Mouse (Mus musculus): ENCODE measurements at regions not wholly inside any gene's neighbourhood (a gene's known extent, or its start where the extent isn't known, plus 50 kb on each side); places are given as distances from the start of the nearest gene placed in this dataset.

- no peak for DNase-seq (ENCODE audit: low spot score)
Observed at GRCm38 (mm10) chr4:83915871-83916270, 390.5 kb downstream of the Ccdc171 start.

GRCm38 (mm10) chr4:83917009-83917408 is 391.7 kb downstream of the Ccdc171 start:
- DNase-seq (ENCODE audit: low spot score), result no peak

DNA sequence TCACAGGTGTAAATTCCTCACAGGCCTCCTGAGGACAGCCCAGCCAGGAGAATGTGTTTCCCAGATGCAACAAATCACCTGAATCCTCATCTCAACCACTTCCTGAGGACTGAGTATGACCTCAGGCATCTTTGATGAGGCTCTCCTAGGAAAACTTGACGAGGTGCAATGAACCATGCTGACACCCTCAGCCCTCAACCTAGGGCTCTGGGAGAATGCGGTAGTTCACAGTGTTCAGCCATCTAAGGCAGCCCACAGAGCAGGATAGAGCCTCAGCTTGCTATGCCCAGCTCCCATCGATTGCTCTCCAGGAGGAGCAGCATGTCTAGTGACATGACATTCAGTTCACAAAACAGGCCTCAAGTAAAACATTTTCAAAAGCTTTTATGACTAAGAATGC is 392.7 kb downstream of the Ccdc171 start:
- no peak for DNase-seq (ENCODE audit: low spot score)

DNA sequence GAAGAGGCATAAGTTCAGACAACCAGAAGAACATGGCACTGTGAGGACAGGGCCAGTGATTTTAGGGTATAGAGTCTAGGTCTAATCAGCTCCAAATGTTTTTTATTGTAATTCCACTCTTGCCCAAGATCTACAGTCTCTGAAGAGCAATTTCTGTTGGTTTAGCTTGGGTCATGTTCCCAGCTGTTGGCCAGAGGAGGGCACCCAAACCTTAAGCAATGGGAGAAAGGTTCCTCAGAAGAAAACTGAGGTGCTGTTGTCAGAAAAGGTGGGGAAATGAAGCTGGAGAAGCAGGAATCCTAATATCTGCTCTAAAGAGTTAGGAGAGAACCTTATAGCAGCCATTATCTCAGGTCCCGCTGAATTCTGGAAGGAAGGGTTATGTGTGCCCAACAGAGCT is 393.7 kb downstream of the Ccdc171 start:
- DNase-seq (ENCODE audit: low spot score), result no peak

DNA sequence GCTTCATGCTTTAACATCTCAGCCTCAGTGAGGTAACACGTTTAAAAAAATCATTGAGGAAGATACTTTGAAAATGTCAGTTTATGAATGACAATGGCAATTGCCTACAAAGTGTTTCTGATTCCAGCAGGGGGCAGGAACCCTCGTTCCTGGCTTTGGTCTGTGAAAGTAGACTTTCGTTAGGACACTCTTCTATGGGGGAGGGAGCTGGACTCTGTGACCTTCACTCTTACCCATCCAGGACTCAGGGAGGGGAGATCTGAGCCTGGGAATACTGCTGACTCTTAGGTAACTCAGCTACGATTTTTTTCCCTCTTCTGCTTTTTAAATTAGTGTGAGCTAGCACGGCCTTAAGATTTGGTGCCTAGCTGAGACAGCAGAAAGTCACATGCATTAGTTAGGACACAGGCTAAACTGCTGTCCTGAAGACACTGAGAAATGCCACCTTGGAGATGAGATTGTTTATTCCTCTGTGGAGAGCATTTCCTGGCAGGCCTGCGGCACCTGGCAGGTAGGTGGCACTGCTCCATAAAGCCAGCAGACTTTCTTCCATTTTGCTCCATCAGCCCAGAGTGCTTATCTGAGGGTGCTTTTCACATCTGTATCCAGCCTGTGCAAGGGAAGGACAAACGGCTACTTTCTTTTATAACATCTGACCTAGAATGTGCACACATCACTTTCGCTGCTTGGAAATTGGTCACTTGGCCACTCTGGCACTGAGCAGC is 399.9 kb downstream of the Ccdc171 start:
- DNase-seq (ENCODE audit: low spot score), result peak; percentile 31

- DNase-seq (ENCODE audit: low spot score), result peak; percentile 62
Observed at GRCm38 (mm10) chr4:83926195-83926731, 400.9 kb downstream of the Ccdc171 start.

DNA sequence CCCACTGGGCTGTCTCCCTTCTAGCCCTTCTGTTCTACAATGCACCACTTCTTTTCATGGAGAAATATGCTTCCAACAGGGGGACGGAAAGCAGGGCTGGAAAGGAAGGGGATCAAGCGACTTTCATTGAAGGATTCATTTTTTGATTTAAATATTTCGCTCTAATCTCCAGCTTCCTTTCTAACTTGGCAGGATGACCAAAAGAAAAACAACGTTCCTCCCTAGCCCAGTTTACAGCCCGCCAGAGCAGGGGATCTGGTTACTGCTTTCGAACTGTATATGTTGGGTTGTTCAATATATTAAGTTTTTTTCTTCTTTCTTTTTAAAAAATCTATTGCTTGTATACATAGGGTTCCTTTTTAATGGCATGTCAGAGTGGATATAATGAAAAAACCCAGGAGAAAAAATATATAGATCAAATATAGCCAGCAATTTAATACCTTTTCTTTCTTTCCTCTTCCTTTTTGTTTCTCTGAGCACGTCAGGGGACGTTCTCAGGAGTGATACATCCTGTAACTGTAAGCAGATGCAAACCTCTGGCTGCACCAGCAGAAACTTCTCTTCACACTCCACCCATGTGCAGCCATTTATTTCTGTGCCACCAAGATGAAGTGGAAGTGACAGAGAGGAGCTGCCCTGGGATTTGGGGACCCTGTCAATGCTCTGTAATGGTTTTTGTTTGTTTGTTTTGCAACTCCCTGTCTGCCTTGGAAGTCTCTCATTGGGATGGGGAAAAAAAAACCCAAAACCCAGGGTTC is 406.7 kb downstream of the Ccdc171 start:
- DNase-seq (ENCODE audit: low spot score), result no peak

DNA sequence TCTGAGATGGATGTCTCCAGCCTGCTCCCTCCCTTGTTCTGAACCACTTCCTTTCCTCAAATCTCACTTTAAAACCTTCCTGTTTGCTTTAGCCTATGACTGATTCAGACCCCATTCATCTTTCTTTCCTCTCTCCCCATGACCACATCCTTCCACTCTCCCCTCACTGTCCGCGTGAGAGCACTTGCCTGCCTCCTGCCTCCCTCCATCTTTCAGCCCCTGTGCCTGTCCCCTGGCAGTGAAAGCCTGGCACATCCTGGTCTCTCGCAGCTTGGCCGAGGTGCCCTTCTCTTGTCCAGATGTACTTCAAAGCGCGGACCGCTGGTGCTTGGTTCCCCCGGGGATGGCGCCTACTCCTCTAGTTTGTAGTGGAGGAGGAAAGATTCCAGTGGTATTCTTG is 416.3 kb downstream of the Ccdc171 start:
- DNase-seq (ENCODE audit: low spot score), result no peak

- no peak for DNase-seq (ENCODE audit: low spot score)
Observed at GRCm38 (mm10) chr4:83949612-83950011, 424.3 kb downstream of the Ccdc171 start.

DNA sequence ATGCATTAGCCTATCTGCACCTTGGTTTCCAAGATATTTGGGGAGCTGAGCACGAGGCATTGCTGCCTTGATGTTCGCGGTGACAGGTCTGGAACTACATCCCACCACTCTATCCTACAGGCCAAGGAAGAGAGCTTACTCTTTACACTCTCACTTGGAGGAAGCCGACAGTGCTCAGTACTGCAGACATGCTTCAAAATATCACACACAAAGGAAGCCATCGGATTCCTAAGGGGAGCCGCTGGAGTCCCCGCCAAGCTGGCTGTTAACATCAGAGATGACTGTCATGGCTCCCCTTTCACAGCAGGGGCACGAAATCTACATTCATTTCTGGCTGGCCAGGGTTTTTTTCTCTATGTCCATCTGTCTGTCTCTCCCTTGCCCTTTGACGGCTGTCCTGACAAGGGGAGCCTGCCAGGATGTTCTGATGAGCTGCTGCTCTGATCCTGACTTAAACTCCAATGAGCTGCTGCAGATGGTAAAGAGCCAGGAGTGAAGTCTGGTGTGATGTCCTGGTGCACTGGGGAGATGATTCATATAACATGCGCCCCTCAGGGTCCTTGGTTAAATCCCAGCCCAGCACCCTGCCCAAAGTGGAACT is 425.6 kb downstream of the Ccdc171 start:
- no peak for DNase-seq (ENCODE audit: low spot score)

DNA sequence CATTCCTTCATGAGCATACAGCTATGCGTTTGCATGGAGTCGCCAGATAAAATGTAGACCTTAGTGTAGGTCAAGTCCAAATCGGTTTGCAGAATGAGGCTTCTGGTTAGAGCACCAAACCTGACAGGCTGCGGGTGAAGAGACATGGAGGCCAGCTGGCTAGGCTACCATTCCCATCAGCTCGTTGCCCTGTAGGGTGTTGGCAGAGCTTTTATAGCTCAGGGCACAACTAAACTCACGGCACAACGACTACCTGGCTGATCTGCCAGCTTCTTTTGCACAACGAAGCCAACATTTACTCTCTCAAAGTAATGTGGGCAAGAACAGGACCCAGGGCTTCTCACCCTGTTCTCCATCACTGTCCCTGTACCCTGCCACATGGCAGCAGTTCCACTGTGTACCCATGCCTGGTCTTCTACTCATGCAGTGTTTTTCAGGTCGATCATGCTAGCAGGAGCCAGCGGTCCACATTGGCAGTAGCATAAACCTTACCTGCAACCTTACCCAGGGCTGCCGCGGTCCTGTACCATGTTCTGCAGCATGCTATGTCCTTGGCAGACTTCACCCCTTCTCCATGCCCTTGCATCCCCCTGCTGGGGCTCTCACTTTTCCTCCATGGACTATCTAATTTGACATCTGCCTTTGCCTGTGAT is 431.0 kb downstream of the Ccdc171 start:
- DNase-seq (ENCODE audit: low spot score), result no peak

DNA sequence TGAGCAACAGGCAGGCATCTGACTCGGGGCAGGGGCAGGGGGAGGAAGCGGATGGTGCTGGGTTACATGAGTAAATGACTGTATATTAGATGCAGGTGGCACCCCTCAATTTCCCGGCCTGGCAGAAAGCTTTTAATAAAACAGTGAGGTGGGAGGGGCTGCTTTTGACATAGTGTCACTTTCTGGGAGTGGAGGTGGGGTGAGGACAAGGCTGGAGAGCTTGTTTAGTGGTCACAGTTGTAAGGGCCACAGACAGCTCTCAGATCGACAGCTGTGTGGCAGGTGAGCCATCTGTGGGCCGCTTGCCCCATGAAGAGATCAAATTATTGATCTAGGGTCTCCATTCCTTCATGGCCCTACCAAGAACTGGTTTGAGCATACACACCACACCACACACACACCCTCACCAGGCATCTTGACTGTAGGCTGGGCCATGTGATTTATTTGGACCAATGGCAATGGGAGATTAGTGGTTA is 431.9 kb downstream of the Ccdc171 start:
- DNase-seq (ENCODE audit: low spot score), result no peak

DNA sequence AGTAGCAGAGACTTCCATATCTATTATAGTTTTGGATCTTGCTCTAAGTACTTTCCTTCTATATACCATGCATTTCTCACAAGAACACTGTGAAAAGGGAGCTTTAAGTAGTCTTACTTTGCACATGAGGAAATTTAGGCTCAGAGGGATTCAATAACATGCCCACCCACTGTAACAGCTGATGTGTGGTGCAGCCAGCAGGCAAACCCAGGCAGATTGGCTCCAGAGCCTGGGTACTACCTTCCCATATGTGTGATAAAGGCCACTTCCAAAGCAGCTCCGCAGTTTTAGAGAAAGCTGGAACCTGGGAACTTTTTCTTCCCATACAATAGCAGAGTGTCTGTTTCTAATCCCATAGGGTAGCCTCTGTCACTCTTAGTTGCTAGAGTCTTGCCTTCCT is 441.6 kb downstream of the Ccdc171 start:
- no peak for DNase-seq (ENCODE audit: low spot score)

DNA sequence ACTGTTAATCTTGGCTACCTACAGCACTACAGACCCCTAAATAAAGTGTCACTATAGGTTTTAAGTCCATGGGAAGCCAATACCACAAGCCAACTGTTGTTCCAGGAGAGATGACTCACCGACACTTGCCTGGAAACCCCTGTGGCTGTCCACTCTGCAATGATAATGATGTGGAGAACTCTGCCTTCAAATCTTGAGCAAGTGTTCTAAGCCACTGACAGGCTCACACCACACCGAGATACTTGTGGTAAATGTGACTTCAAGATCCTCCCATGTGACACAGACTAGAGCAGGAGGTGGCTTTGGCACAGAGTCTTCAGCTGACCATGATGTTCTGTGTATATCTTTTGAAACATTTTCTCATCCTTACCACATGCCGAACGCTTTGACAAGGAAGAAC is 447.8 kb downstream of the Ccdc171 start:
- no peak for DNase-seq (ENCODE audit: low spot score)

DNA sequence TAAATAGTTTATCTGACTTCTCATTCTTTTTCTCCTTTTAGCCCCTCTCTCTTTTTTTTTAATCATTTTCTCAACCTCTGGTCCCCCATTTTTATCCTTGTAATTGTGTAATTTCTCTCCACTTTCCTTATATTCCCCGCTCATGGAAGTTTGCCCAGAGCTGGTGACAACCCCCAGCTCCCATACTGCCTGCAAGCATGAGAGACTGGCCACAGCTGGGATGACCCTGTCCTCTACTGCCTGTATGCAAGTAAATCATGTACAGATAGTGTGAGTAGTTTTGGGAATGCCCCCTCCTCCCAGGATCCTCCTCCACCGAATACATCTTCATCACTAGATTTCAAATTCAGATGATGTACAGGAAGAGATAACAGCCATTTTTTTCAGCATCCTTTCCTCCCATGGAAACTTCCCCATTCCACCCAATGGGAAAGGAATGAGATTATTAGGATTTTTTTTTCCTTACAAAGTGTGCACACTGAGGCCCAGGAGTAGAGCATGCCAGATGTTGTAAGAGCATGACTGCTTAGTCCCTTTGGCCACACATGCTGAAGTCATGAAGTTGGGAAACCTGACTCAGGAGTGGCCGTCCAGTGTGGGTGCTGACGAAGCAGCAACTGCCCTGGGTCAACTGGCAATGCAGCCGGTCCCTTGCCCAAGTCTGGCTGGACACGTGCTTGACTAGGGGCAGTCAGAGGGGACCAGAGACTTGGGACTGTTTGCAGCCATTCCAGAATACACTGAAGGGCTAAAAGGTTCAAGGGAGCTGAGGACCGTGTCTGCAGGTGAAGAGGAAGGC is 449.1 kb downstream of the Ccdc171 start:
- DNase-seq (ENCODE audit: low spot score), result no peak

GRCm38 (mm10) chr4:83975569-83975968 is 450.2 kb downstream of the Ccdc171 start:
- DNase-seq (ENCODE audit: low spot score), result no peak

DNA sequence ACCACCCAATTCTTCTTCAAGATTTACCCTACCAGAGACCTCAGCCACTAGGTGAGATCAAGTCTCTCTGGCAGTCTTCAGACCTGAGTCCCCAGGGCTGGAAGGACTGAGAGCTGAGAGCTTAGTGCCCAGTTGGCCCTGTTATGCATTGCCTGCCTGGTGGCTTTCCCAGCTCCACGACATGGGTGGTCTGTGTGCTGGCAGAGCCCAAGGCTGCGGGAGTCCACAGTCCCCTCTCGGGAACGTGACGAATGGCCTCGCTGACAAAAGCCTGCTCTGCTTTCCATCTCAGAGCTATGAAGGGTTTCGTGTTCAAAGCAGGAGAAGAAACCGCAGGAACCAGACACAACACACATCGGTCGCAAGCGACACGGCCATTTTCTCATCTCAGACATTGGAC is 450.7 kb downstream of the Ccdc171 start:
- DNase-seq (ENCODE audit: low spot score), result peak; percentile 59

- no peak for DNase-seq (ENCODE audit: low spot score)
Observed at GRCm38 (mm10) chr4:83979088-83979487, 453.7 kb downstream of the Ccdc171 start.

GRCm38 (mm10) chr4:83984671-83985391 is 459.5 kb downstream of the Ccdc171 start:
- no peak for DNase-seq (ENCODE audit: low spot score)

- no peak for DNase-seq (ENCODE audit: low spot score)
Observed at GRCm38 (mm10) chr4:83985451-83985850, 460.1 kb downstream of the Ccdc171 start.
